Mouse (Mus musculus) lung, embryonic 15.5 days (tissue): ENCODE data around the gene Arrdc3. TPM values are rescaled to one million over a fixed set of nuclear protein-coding genes. Genes with fewer than 3 reads are reported as not detected.
"Not testable (repeated sequence)": the region's sequence is repeated elsewhere in the genome, so short reads cannot be mapped to it uniquely, and the experiment has no call there.

Source experiments
- ATAC-seq: fragments of 200-750 bp; cut with Nextera tagmentation; 2 replicates; pipeline ENCODE4 v1.8.0; 2017; ENCODE audit warnings: moderate number of reproducible peaks, borderline replicate concordance; ENCODE audit not compliant: low FRiP score, low TSS enrichment; ENCODE audit errors: extremely low read depth
- H3K27ac ChIP-seq: fragments of 300-500 bp; sonication (generic); 2 replicates; pipeline ENCODE4 v1.5.1; 2015; ENCODE audit warnings: moderate library complexity, mild to moderate bottlenecking, inconsistent platforms
- H3K27me3 ChIP-seq: fragments of 300-500 bp; sonication (generic); 2 replicates; pipeline ENCODE4 v1.6.1; 2015; ENCODE audit warnings: inconsistent platforms
- H3K36me3 ChIP-seq: fragments of 300-500 bp; sonication (generic); 2 replicates; pipeline ENCODE4 v1.6.1; 2015; ENCODE audit warnings: inconsistent platforms
- H3K4me1 ChIP-seq: fragments of 300-500 bp; sonication (generic); 2 replicates; pipeline ENCODE4 v1.6.1; 2015; ENCODE audit warnings: inconsistent platforms
- H3K4me2 ChIP-seq: fragments of 300-500 bp; sonication (generic); 2 replicates; pipeline ENCODE4 v1.6.1; 2015; ENCODE audit warnings: inconsistent platforms, mild to moderate bottlenecking, moderate library complexity
- H3K4me3 ChIP-seq: fragments of 300-500 bp; sonication (generic); 2 replicates; pipeline ENCODE4 v1.5.1; 2015; ENCODE audit warnings: mild to moderate bottlenecking, inconsistent platforms
- H3K9ac ChIP-seq: fragments of 300-500 bp; sonication (generic); 2 replicates; pipeline ENCODE4 v1.6.1; 2015; ENCODE audit warnings: inconsistent platforms
- H3K9me3 ChIP-seq: fragments of 300-500 bp; sonication (generic); 2 replicates; pipeline ENCODE4 v1.6.1; 2016; ENCODE audit warnings: inconsistent platforms
- WGBS: fragments of 180-500 bp; shearing (Covaris S2); methylation state at CpG from one replicate; pipeline ENCODE4 v1.1.7; 2015; 5-methylcytosine and 5-hydroxymethylcytosine counted together
- polyA plus RNA-seq: library from polyadenylated mRNA; unstranded; fragments of >200 nt; fragmentation: Nextera tagmentation; extraction: Ambion mirVana; gene quantifications from 2 replicates; pipeline ENCODE4 v1.2.1, GENCODE M21; 2015

Gene Arrdc3
- polyA plus RNA-seq, 1 experiment from 2014 or later, result 56.0 TPM

DNA sequence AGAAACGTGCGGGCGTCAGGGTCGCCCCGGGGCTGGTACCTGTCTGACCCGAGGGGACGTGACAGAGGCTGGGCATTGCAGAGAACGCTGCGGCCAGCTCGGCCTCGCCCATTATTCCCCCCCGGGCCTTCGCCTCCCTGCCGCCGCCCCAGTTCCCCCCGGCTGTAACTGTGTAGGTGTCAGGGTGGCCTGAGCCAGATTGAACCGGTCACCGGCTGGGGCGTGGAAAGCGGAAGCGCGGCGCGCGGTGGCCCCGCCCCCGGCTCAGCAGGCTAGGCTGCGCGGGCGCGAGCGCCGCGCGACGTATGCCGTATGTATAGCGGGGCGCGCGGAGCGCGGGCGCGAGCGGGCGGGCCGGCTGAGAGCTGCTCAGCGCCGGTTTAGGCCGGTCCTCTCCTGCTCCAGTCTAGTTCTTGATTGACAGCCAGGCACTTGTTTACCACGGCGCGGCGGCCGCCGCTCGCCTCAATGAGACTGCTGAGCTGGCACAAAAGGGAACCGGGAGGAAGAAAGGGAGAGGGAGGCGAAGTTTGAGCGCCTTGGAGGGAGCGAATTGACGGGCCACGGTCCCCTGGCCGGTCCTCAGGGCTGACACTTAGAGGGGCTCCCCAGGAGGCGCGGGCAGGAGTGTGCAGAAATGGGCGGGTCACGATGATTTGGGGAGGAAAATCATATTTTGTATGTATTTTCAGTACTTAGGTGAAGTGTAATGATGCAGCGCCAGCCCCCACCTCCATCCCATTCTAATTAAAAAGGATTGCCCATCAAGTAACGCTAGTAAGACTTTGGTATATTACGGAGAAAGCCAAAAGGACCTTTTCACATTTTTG, 2.9 kb downstream of the Arrdc3 start:
- H3K9me3 ChIP-seq, result no peaks in the 10 kb centered on the region
- H3K27me3 ChIP-seq, result no peaks in the 10 kb centered on the region
- H3K4me2 ChIP-seq, result peak overlapping the region; percentile 63
- H3K4me3 ChIP-seq, result peak overlapping the region; percentile 82
- H3K36me3 ChIP-seq, result peaks cover 24% of the 10 kb centered on the region
- WGBS, result under 1% methylated on average over 69 of the region's 72 CpGs
- H3K27ac ChIP-seq, result peak overlapping the region; percentile 100
- peak; percentile 93 for ATAC-seq
- peak overlapping the region; percentile 99 for H3K9ac ChIP-seq
- peaks cover 6% of the 10 kb centered on the region for H3K4me1 ChIP-seq

- Histone ChIP-seq H3K9me3 (no peaks in the 10 kb centered on the region), H3K4me1 (peaks cover 6% of the 10 kb centered on the region), H3K27me3 (no peaks in the 10 kb centered on the region), H3K9ac (peak overlapping the region; percentile 99), H3K27ac (peak overlapping the region; percentile 100), H3K4me2 (peak overlapping the region; percentile 63), H3K36me3 (peaks cover 28% of the 10 kb centered on the region), H3K4me3 (peak overlapping the region; percentile 82)
- 4% methylated on average over 6 of the region's 6 CpGs for WGBS
- ATAC-seq, result no peak
Observed at GRCm38 (mm10) chr13:80886664-80887210, 3.6 kb downstream of the Arrdc3 start.

GRCm38 (mm10) chr13:80887842-80888241, 4.7 kb downstream of the Arrdc3 start:
- 34% methylated on average over 2 of the region's 2 CpGs for WGBS
- H3K36me3 ChIP-seq, result peaks cover 35% of the 10 kb centered on the region

GRCm38 (mm10) chr13:80894928-80895327, 11.7 kb downstream of the Arrdc3 start:
- not testable (repeated sequence) for H3K27ac ChIP-seq, H3K4me1 ChIP-seq, H3K4me2 ChIP-seq, H3K9me3 ChIP-seq, H3K9ac ChIP-seq, ATAC-seq, H3K4me3 ChIP-seq, H3K27me3 ChIP-seq
- H3K36me3 ChIP-seq, result peaks cover 53% of the 10 kb centered on the region
- WGBS, result 89% methylated on average over 3 of the region's 3 CpGs

More at GRCm38 (mm10) chr13:80887842-80888241, 4.7 kb downstream of the Arrdc3 start:
- no peaks in the 10 kb centered on the region for H3K9me3 ChIP-seq
- no peaks in the 10 kb centered on the region for H3K4me1 ChIP-seq
- no peak overlapping the region for H3K27ac ChIP-seq
- no peak overlapping the region for H3K4me2 ChIP-seq
- no peak overlapping the region for H3K4me3 ChIP-seq
- H3K27me3 ChIP-seq, result no peaks in the 10 kb centered on the region
- no peak overlapping the region for H3K9ac ChIP-seq
- no peak for ATAC-seq

DNA sequence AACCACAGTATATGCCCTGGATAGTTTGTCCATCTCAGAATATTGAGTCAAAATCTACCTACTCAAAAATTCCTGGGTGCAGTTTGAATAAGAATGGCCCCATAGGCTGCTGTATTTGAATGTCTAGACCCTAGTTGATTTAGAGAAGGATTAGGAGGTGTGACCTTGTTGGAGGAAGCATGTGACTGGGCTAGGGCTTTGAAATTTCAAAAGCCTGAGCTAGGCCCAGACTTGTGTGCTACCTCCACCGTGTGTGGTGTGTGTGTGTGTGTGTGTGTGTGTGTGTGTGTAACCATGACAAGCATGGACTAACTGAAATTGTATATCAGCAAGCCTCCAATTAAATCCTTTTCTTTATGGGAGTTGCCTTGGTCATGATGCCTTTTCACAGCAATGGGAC, 14.2 kb downstream of the Arrdc3 start:
- no peak overlapping the region for H3K9ac ChIP-seq
- whole genome bisulfite sequencing, result 59% methylated on average over 1 of the region's 1 CpGs
- H3K4me1 ChIP-seq, result no peaks in the 10 kb centered on the region
- peaks cover 32% of the 10 kb centered on the region for H3K36me3 ChIP-seq
- H3K4me3 ChIP-seq, result no peak overlapping the region
- no peaks in the 10 kb centered on the region for H3K9me3 ChIP-seq
- no peak overlapping the region for H3K27ac ChIP-seq
- H3K27me3 ChIP-seq, result no peaks in the 10 kb centered on the region
- no peak overlapping the region for H3K4me2 ChIP-seq
- peak; percentile 31; the same call in 1 of the 2 replicates for ATAC-seq

- Histone ChIP-seq H3K36me3 (peaks cover 28% of the 10 kb centered on the region), H3K27ac (no peak overlapping the region), H3K27me3 (no peaks in the 10 kb centered on the region), H3K4me2 (no peak overlapping the region), H3K9me3 (no peaks in the 10 kb centered on the region), H3K4me1 (no peaks in the 10 kb centered on the region), H3K9ac (no peak overlapping the region), H3K4me3 (no peak overlapping the region)
- WGBS, result 94% methylated on average over 4 of the region's 4 CpGs
- ATAC-seq, result no peak
Observed at GRCm38 (mm10) chr13:80898095-80898494, 14.9 kb downstream of the Arrdc3 start.

- H3K36me3 ChIP-seq, result peaks cover 14% of the 10 kb centered on the region
- WGBS, result 79% methylated on average over 2 of the region's 2 CpGs
- no peak for ATAC-seq
Observed at GRCm38 (mm10) chr13:80899435-80900029, 16.3 kb downstream of the Arrdc3 start.

DNA sequence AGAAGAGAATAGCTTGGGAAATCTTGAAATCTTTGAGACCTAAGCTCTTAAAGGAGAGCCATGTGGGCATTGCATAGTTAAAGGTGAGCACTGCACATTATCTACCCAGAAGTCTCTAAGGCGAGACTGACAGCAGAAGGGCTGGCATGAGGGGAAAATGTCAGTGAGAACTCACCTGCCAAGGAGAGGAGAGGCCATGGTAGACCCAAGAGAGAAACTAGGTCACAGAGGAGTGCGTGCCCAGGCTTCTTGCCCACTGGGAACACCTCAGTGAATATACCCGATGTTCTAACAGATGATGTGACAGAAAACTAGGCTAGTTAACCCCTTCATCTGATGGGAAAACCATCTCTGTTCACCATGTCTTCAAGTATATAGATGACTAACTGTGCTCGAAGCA, 18.2 kb downstream of the Arrdc3 start:
- Histone ChIP-seq H3K27ac (no peak overlapping the region), H3K4me2 (no peak overlapping the region), H3K9me3 (no peaks in the 10 kb centered on the region), H3K27me3 (no peaks in the 10 kb centered on the region), H3K4me3 (no peak overlapping the region), H3K9ac (no peak overlapping the region), H3K4me1 (no peaks in the 10 kb centered on the region), H3K36me3 (0 out of 2 replicates have a peak, but pooled peaks cover 7% of the 10 kb centered on the region)
- no peak for ATAC-seq
- 80% methylated on average over 4 of the region's 4 CpGs for WGBS

More at GRCm38 (mm10) chr13:80899435-80900029, 16.3 kb downstream of the Arrdc3 start:
- Histone ChIP-seq H3K27me3 (no peaks in the 10 kb centered on the region), H3K4me1 (no peaks in the 10 kb centered on the region), H3K4me2 (no peak overlapping the region), H3K27ac (no peak overlapping the region), H3K9me3 (no peaks in the 10 kb centered on the region), H3K4me3 (no peak overlapping the region), H3K9ac (no peak overlapping the region)

GRCm38 (mm10) chr13:80902796-80903195, 19.6 kb downstream of the Arrdc3 start:
- no peaks in the 10 kb centered on the region for H3K36me3 ChIP-seq
- no peak overlapping the region for H3K4me3 ChIP-seq
- no peak overlapping the region for H3K27ac ChIP-seq
- H3K4me1 ChIP-seq, result no peaks in the 10 kb centered on the region
- H3K9me3 ChIP-seq, result no peaks in the 10 kb centered on the region
- no peaks in the 10 kb centered on the region for H3K27me3 ChIP-seq
- no peak for ATAC-seq
- 91% methylated on average over 3 of the region's 3 CpGs for WGBS
- H3K4me2 ChIP-seq, result no peak overlapping the region
- H3K9ac ChIP-seq, result no peak overlapping the region

GRCm38 (mm10) chr13:80913361-80913760, 30.2 kb downstream of the Arrdc3 start:
- H3K36me3 ChIP-seq, result no peaks in the 10 kb centered on the region
- H3K9ac ChIP-seq, result no peak overlapping the region
- H3K4me1 ChIP-seq, result no peaks in the 10 kb centered on the region
- no peaks in the 10 kb centered on the region for H3K27me3 ChIP-seq
- no peak overlapping the region for H3K4me3 ChIP-seq
- H3K9me3 ChIP-seq, result no peaks in the 10 kb centered on the region
- ATAC-seq, result no peak
- H3K4me2 ChIP-seq, result no peak overlapping the region
- no peak overlapping the region for H3K27ac ChIP-seq

DNA sequence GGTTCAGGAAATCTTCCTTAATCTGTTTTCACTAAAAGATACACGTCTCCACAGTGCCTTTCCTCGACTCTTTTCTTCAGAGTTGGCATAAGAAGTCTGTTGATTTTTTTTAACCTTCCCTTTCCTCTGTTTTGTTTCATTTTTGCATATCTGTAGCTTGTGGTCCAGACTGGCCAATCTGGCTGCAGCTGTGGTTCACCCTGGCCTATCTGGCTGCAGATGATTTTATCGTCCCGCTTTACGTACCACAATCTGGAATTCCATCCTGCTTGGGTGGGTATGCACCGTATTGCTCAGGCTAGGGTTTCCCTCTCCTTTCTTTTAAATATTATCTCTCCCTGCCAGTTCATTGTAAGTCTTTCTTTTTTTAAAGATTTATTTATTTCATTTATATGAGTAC, 37.8 kb downstream of the Arrdc3 start:
- no peaks in the 10 kb centered on the region for H3K9me3 ChIP-seq
- H3K36me3 ChIP-seq, result no peaks in the 10 kb centered on the region
- no peaks in the 10 kb centered on the region for H3K27me3 ChIP-seq
- ATAC-seq, result no peak
- H3K27ac ChIP-seq, result no peak overlapping the region
- H3K4me1 ChIP-seq, result no peaks in the 10 kb centered on the region
- H3K4me2 ChIP-seq, result no peak overlapping the region
- no peak overlapping the region for H3K4me3 ChIP-seq
- no peak overlapping the region for H3K9ac ChIP-seq
- 74% methylated on average over 6 of the region's 6 CpGs for WGBS
